Mouse (Mus musculus) spleen, postnatal 0 days (tissue): ENCODE data around the gene Rad54l. TPM values are rescaled to one million over a fixed set of nuclear protein-coding genes. Genes with fewer than 3 reads are reported as not detected.

Experiments
- polyA plus RNA-seq: library from polyadenylated mRNA; unstranded; fragments of >200 nt; fragmentation: Nextera tagmentation; extraction: Ambion mirVana; gene quantifications from 2 replicates; pipeline ENCODE4 v1.2.1, GENCODE M21; 2015

Rad54l gene
- polyA plus RNA-seq: 34.5 and 37.3 TPM in 2 replicates

DNA sequence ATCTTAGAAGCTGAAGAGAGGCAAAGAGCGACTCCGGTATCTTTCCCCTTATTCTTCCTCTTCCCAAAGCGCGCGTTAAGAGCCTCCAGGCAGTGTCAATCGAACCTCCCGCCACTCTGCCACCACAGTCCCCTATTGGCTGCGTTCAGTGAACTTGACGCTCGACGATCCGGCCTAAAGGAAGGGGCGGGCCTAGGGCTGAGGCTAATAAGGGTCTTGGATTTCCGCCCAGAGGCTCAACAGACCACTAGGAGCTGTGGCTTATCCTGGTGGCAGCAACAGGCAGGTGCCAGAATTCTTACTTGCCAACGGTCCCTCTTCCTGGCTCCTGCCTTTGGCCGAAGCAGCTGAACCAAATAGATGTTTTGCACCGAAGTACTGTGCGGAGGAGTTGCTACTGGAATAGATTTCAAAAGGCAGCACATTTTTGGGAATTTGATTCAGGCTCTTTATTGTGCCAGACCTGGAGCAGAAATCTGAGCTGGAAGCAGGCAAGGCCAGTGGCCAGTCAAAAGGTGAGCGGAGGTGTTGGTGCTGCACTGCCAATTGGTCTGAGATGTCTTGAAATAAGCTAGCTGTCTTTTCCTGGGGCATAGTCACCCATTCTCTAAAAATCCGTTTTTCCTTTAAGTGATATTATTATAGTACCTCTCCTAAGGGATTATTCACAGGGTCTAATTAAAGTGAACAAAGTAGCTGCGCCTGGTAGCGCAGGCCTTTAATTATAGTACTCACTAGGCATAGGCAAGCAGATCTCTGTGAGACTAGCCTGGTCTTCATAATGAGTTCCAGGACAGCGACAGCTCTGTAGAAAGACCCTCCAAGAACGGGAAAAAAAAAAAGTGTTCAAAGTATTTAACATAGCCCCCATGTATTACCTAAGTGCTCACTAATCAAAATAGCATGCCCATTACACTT is at the start of gene Rad54l, which contains the start of gene Pomgnt1:
Gene Rad54l (minus strand): TSS at position 89 of the 918 bp plus-strand sequence.
Gene Pomgnt1 (plus strand): TSS at position 239 of the 918 bp plus-strand sequence.

DNA sequence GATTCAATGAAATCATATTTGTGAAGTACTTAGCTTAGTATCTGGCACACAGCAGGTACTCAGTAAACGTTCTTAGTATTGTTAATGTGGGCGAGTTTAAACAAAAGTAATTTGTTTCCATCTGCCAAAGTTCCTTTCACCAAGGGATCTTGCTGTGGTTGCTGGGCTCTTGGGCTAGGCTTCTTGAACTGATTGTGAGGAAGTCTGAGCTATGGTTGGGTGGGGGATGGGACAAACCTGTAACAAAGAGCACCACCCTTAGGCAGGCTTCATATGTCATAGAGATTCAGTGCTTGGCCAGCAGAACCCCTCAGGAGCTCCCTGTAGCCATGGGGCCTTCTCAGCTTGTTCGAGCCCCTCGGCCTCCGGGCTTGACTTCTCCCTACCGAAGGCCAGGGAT is 49.6 kb upstream of the Rad54l start, which contains the start of the genes 1700042G07Rik and Gm49337:
Gene 1700042G07Rik (plus strand): TSS at position 301 of the 400 bp plus-strand sequence.
Gene Gm49337 (plus strand): TSS at position 313 of the 400 bp plus-strand sequence.

DNA sequence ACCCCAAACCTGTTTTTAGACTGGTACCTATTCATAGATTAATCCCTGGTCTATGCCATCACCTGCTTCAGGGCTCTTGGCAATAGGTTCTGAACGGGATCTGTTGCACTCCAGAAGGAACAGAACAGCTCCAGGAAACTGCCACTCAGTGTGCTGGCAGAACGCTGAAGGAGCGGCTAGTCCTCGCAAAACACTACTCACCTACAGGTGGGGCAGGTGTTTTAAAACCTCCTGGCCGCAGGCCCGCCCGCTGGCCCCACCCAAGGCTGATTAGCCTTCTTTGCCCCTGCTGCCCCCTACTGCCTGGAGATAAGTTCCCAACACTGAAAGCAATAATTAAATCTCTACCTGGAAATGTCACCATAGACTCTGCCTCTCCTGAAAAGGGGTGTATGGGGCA is 43.9 kb upstream of the Rad54l start, which contains the start of gene Tspan1:
Gene Tspan1 (minus strand): TSS at position 198 of the 400 bp plus-strand sequence.

DNA sequence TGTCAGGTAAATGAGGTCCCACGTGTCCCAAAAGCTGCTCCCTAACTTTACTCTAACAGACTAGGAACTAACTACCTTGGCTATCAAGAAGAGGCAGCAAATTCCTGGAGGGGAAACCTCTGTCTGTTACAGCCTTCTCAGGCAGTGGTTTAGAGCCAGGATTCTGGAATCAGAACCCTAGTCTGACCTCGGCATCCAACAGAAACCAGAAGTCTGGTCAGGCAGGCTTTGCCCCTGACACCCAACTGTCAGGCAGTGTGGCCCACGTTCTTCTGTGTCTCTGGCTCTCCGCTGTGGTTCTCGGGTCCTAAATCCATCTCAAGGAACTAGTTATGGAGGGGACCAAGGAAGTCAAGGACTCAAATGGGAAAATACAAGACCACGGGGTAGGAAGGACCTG is 27.7 kb upstream of the Rad54l start, which contains the start of gene Lurap1:
Gene Lurap1 (minus strand): TSS at position 101 of the 400 bp plus-strand sequence.

DNA sequence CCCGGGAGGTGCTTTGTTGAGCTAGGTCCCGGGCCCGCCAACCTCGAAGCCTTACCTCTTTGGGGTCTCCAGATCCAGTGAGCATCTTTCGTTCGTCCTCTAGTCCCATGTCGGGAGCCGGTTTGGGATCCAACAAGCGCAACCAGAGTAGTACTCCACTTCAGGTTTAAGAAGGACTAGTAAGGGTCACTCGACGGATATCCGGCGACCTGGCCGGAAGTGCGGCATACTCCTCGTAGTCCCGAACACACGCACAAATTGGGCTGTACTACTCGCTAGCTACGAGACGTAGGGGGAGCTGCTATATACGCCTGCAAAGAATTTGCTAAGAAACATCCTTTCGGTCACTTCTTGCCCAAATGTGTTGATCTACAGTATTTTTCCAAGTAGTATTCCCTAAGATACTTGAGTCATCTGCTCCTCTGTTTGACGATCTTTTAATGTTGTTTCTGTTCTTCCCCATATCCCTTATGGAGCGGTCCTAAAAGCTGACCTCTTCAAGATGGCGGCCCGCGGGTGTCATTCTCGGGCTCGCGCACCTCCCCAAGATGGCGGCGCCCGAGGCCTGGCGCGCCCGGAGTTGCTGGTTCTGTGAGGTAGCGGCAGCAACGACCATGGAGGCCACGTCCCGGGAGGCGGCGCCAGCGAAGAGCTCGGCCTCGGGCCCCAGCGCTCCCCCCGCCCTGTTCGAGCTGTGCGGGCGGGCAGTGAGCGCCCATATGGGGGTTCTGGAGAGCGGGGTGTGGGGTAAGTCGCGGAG is 48.4 kb downstream of the Rad54l start, which contains the start of the genes Uqcrh and Lrrc41:
Gene Uqcrh (minus strand): TSS at position 211 of the 760 bp plus-strand sequence.
Gene Lrrc41 (plus strand): TSS at position 409 of the 760 bp plus-strand sequence.

DNA sequence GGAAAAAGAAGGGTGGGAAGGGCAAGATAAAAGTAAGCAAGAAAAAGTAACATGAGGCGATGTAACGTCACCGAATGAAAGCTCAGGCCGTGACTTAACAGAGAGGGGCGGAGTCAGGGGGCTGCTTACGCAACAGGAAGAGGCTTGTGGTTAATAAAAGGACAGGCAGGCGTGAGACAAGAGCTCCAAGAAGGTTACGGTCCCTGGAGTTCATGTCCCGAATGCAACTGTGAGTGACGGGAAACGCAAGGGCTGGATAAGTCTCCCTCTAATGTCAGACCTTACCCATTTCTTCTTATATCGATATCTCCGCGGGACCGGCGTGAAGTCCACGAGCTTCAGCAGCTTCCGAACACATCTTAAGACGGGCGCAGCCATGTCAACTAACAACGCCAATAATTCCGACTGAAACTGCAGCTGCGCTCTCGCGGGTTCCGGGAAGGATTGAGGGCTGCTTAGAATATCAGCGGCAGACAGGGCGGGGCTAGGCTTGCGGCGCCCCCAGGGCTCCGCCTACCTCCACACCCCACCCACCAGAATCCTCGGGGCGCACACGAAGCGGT is 70.0 kb downstream of the Rad54l start, which contains the start of gene Nsun4:
Gene Nsun4 (minus strand): TSS at position 478 of the 563 bp plus-strand sequence.

Other genes starting within 250 kb of the Rad54l start
- not detected in 2 replicates for gene Kncn, start 239.3 kb downstream of the Rad54l start, polyA plus RNA-seq
- gene 6430628N08Rik, start 233.0 kb downstream of the Rad54l start, polyA plus RNA-seq: not detected in 2 replicates
- not detected in 2 replicates for gene Dmbx1, start 183.8 kb downstream of the Rad54l start, polyA plus RNA-seq
- gene Faah, start 105.8 kb downstream of the Rad54l start, polyA plus RNA-seq: 0.67 and 1.1 TPM in 2 replicates
- gene Nsun4, start 69.8 kb downstream of the Rad54l start, polyA plus RNA-seq: 8.8 and 10.2 TPM in 2 replicates
- 440 and 452 TPM in 2 replicates for gene Uqcrh, start 48.6 kb downstream of the Rad54l start, polyA plus RNA-seq
- gene Lrrc41, start 48.4 kb downstream of the Rad54l start, polyA plus RNA-seq: 23.9 and 24.7 TPM in 2 replicates
- gene Pomgnt1, start 150 bp upstream of the Rad54l start, polyA plus RNA-seq: 14.7 and 15.3 TPM in 2 replicates
- 0.41 and 0.53 TPM in 2 replicates for gene Lurap1, start 27.6 kb upstream of the Rad54l start, polyA plus RNA-seq
- gene Tspan1, start 43.9 kb upstream of the Rad54l start, polyA plus RNA-seq: 0.08 and 0.14 TPM in 2 replicates
- not detected in 2 replicates for gene 1700042G07Rik, start 49.7 kb upstream of the Rad54l start, polyA plus RNA-seq
- not detected in 2 replicates for gene Gm49337, start 49.7 kb upstream of the Rad54l start, polyA plus RNA-seq
- 2.0 and 3.2 TPM in 2 replicates for gene Pik3r3, start 97.9 kb upstream of the Rad54l start, polyA plus RNA-seq